Mouse (Mus musculus): ENCODE results near the gene Nelfe. TPM values are rescaled to one million over a fixed set of nuclear protein-coding genes. Genes with fewer than 3 reads are reported as not detected.

The Nelfe gene
- total RNA-seq, 2 experiments from 2014 or later = 34.9 to 38.1 TPM

DNA sequence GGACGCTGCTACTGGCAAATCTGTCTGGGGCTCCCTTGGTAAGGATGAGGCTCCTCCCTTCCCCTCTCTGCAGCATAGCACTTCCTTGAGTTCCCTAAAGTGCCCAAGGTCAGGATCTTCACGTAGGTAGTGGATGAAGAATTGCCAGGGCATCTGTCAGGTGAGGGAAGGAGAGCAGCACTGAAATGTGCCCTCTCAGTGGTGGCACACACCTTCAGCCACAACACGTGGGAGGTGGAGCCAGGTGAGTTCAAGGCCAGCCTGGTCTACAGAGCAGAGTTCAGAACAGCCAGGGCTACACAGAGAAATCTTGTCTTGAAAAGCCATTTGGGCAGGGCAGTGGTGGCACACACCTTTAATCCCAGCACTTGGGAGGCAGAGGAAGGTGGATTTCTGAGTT, 4.6 kb downstream of the Nelfe start:
- Histone ChIP-seq H3K27ac (no peak overlapping the region), H3K4me3 (no peak overlapping the region)
- DNase-seq (ENCODE audit: low spot score in 2 of 2) = no peak
- no peak for TF ChIP-seq CTCF (conservative IDR thresholded peaks at IDR 0.05)

DNA sequence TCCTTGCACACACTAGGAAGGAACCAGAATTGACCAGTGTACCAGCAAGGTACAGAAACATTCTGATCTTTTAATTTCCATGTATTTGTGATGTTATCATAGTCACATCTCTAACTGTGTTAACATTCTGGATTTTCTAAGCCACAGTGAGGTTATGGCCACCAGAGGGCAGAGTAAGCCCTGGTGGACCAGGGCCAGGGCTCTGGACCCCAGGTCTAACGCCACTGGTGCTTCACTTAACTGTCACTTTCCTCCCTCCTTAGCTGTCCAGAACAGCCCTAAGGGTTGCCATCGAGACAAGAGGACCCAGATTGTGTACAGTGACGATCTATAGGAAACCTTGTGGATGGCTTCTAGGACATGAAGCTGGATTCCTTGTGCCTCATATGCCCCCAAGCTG, 5.6 kb downstream of the Nelfe start:
- no peak overlapping the region for H3K4me3 ChIP-seq
- TF ChIP-seq CTCF (conservative IDR thresholded peaks at IDR 0.05) = peak; percentile 94
- no peak overlapping the region for H3K27ac ChIP-seq
- DNase-seq (ENCODE audit: low spot score in 2 of 2) = peak in 1 of 2 experiments; percentile 38

GRCm38 (mm10) chr17:34858670-34859069, 8.5 kb downstream of the Nelfe start:
- H3K4me3 ChIP-seq = no peak overlapping the region
- no peak for TF ChIP-seq CTCF (conservative IDR thresholded peaks at IDR 0.05)
- no peak for DNase-seq (ENCODE audit: low spot score in 2 of 2)
- H3K27ac ChIP-seq = no peak overlapping the region

DNA sequence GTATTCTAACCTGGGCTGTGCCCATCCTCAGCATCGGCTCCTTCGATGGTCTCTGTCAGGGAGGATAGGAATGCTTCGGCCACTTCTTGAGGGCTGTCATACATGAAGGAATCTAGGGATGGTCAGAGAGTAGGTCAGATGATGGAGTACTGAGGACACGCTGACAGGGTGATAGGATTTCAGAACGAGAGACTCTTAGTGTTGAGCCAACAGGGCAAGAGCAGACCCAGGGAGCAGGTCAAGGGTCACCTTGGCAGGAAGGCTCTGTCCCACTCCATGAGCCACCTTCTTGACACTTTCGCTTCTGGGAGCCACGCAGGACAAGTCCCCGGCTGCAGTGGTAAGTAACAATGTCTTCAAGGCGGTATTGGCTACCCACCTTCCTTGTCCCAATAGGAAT, 10.3 kb downstream of the Nelfe start:
- DNase-seq (ENCODE audit: low spot score in 2 of 2) = no peak

DNA sequence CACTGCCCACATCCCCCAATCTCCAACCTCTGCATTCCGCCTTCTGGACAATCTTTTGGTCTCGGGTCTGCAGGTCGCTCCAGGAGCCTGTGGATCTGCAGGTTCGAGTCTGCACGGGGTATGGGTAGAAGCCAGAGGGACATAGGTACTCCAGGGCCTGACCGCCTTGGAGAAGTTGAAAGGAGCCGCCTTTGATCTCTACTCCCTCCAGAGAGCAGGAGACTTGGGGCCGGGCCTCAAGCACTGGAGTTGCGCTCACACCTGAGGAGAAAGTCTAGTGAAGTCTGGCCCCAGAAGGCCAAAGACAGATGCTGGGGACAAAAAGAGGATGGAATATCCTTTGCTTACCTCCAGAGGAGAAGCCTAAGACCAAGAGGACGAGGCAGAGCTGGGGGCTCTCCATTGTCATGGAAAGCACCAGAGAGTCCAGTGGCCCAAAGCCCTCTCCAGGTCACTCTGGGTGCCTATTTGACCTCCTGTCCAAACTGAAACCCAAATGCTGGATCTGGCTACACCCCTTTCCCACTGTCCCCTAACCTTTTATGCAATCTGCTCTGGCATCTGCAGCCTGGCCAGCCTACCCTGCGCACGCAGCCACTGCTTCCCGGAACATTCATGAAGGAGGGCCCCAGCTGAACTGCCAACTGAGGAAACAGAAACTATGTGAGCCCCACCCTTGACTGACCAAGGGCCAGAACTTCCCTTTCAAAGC, 11.7 kb downstream of the Nelfe start:
- no peak overlapping the region for H3K27ac ChIP-seq
- DNase-seq (ENCODE audit: low spot score in 2 of 2) = no peak
- no peak overlapping the region for H3K4me3 ChIP-seq
- no peak for TF ChIP-seq CTCF (conservative IDR thresholded peaks at IDR 0.05)

More for the DNA sequence above, 10.3 kb downstream of the Nelfe start:
- Histone ChIP-seq H3K4me3 (no peak overlapping the region), H3K27ac (no peak overlapping the region)
- no peak for TF ChIP-seq CTCF (conservative IDR thresholded peaks at IDR 0.05)

GRCm38 (mm10) chr17:34862416-34863081, 12.4 kb downstream of the Nelfe start, which contains the start of gene Cfb:
Cfb (minus strand) TSS chr17:34862518.
- Histone ChIP-seq H3K4me3 (no peak within 1 kb of the TSS), H3K27ac (no peak within 1 kb of the TSS)
- no peak for DNase-seq (ENCODE audit: low spot score in 2 of 2)
- TF ChIP-seq CTCF (conservative IDR thresholded peaks at IDR 0.05) = no peak

DNA sequence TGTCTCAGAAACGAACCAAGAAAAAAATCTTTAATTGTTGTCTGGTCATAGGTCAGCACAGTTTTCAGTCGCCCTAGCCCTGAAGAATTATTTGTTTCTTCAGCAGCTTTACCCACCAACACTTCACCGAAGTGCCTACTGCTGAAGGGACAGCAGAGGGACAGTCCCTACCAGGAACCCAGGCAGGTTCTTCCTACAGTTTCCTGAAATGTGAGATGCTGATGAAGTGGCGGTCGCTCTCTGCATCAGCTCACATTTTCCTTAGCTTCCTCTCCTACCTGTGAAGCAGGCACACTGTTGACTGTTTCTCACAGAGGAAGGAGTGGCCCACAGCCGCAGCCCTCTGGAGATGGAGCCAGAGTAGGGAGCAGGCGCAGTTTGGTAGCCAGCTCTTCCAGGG, 15.8 kb downstream of the Nelfe start:
- no peak for TF ChIP-seq CTCF (conservative IDR thresholded peaks at IDR 0.05)
- no peak for DNase-seq (ENCODE audit: low spot score in 2 of 2)
- Histone ChIP-seq H3K4me3 (no peak overlapping the region), H3K27ac (no peak overlapping the region)

DNA sequence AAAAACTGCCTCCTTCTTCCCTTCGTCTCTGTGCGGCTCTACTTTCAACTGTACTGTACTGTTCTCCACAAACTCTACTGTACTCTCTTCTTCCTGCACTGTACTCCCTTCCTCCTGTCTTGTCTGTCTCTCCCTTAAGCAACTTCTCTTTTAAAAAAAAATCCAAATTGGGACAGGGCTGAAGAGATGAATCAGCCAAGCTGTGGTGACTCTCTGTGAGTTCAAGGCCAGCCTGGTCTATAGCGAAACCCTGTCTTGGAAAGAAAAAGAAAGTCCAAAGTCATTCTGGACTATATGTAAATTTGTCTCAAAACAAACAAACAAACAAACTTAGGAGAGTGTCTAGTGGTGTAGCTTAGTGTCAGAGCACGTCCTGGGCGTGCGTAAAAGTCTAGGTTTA, 24.1 kb downstream of the Nelfe start:
- no peak for DNase-seq (ENCODE audit: low spot score in 2 of 2)
- Histone ChIP-seq H3K27ac (no peak overlapping the region), H3K4me3 (no peak overlapping the region)
- no peak for TF ChIP-seq CTCF (conservative IDR thresholded peaks at IDR 0.05)

DNA sequence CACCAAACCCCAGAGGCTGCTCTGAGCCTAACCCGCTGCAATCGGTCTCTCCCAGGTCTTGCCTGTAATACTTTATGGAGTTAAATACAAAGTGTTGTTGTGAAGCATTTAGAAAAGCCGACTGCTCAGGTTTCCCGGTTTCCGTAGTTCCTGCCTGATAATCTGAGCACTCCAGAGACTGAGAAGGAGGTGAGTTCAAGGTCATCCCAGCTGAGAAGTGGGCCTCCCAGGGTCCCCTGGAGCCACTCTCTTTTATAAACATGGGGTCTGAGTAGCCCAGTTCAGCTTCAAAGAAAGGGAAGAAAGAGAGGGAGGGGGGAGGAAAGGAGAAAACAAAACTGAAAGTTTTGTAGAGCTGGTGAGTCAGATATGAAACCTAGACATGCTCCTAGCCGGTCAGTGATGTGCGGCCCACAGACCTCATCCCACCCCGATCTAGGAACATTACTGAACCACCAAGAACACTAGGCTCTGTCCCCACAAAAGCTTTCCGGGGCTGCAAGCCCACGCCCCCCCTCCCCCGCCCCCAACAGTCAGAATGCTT, 29.2 kb downstream of the Nelfe start, which contains the start of gene Zbtb12:
TSS of gene Zbtb12 (plus strand) at position 148 of the 544 bp plus-strand sequence.
- Histone ChIP-seq H3K27ac (no peak within 1 kb of the TSS), H3K4me3 (no peak within 1 kb of the TSS)
- TF ChIP-seq CTCF (conservative IDR thresholded peaks at IDR 0.05) = no peak
- no peak for DNase-seq (ENCODE audit: low spot score in 2 of 2)

GRCm38 (mm10) chr17:34881166-34881565, 31.0 kb downstream of the Nelfe start:
- Histone ChIP-seq H3K4me3 (no peak overlapping the region), H3K27ac (no peak overlapping the region)
- TF ChIP-seq CTCF (conservative IDR thresholded peaks at IDR 0.05) = no peak
- DNase-seq (ENCODE audit: low spot score in 2 of 2) = no peak

DNA sequence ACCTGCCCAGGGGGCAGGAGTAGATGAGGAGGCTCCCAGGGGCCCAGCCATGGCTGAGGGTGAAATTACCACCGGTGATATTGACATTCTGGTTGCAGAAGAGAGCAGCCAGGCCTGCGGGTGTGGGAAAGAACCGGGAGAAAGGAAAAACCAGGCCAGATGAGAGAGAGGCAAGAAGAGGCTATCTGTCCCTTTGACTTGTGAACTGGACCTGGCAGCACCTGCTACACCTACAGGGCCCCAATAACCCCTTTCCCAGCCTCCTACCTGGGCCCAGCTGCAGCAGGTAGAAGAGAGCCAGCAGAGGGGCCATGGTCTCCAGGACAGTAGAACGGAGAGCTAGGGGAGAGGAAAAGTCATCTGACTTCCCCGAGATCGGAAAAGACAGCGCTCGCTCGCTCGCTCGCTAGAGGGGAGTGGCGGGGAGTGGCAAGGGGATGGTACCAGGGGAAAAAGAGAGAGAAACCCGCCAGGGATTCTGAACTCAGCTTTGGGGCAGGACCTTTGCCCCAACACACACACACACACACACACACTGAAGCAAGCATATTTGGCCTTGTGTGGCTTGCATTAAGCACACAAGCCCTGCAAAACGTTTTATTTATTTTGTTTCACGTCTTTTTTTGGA, 31.6 kb downstream of the Nelfe start, which contains the start of gene Gm20547:
TSS of gene Gm20547 (minus strand) at position 360 of the 628 bp plus-strand sequence.
- TF ChIP-seq CTCF (conservative IDR thresholded peaks at IDR 0.05) = no peak
- H3K27ac ChIP-seq = no peak within 1 kb of the TSS
- DNase-seq (ENCODE audit: low spot score in 2 of 2) = no peak
- no peak within 1 kb of the TSS for H3K4me3 ChIP-seq

- H3K4me3 ChIP-seq = no peak overlapping the region
- DNase-seq (ENCODE audit: low spot score in 2 of 2) = no peak
- TF ChIP-seq CTCF (conservative IDR thresholded peaks at IDR 0.05) = peak; percentile 34
- no peak overlapping the region for H3K27ac ChIP-seq
Measured at GRCm38 (mm10) chr17:34883332-34883731, 33.1 kb downstream of the Nelfe start.

- Histone ChIP-seq H3K27ac (no peak overlapping the region), H3K4me3 (no peak overlapping the region)
- TF ChIP-seq CTCF (conservative IDR thresholded peaks at IDR 0.05) = no peak
- no peak for DNase-seq (ENCODE audit: low spot score in 2 of 2)
Measured at GRCm38 (mm10) chr17:34884704-34885103, 34.5 kb downstream of the Nelfe start.

Data from layer of hippocampus, adult 2 months (tissue).